Mouse (Mus musculus): ENCODE data around the gene Cd79a.

DNA sequence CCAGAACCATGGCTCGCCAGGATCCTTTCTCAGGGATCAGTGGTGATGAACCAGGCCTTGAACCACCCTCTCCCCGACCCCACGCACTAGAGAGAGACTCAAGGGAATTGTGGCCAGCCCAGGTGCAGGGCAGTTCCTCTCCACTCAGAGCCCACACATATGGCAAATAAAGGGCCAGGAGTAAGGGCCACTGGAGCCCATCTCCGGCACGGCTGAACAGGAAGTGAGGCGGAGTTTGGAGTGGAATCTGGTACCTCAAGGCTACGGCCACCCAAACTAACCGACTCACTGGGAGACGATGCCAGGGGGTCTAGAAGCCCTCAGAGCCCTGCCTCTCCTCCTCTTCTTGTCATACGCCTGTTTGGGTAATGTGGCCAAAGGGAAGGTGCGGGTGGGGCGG, at the start of gene Cd79a:
- TF ChIP-seq ZMIZ1 (IDR thresholded peaks at IDR 0.05; ENCODE audit: low read depth, low read length) (peak; percentile 44; the same call in 1 of the 2 replicates), CTCF (conservative IDR thresholded peaks at IDR 0.05 in 1 of 2, IDR thresholded peaks at IDR 0.05 in 1 of 2; ENCODE audit: low read depth in 2 of 2, low read length in 2 of 2) (no peak), POLR2A (IDR thresholded peaks at IDR 0.05; ENCODE audit: low read depth, low read length) (peak; percentile 72), RAD21 (IDR thresholded peaks at IDR 0.05; ENCODE audit: low read depth, low read length) (no peak; the same call in 1 of the 2 replicates), USF1 (IDR thresholded peaks at IDR 0.05; ENCODE audit: low read depth, low read length) (no peak), MYC (IDR thresholded peaks at IDR 0.05; ENCODE audit: low read depth, low read length) (no peak; the same call in 1 of the 2 replicates), PAX5 (IDR thresholded peaks at IDR 0.05; ENCODE audit: low read length) (no peak), SMC3 (IDR thresholded peaks at IDR 0.05; ENCODE audit: low read depth, low read length) (no peak), MAX (IDR thresholded peaks at IDR 0.05; ENCODE audit: low read length) (peak; percentile 56; the same call in 1 of the 2 replicates), ZNF384 (IDR thresholded peaks at IDR 0.05; ENCODE audit: low read depth, low read length) (no peak)

Data from CH12.LX (cell line).